Mouse (Mus musculus): ENCODE results near the gene Taf3. TPM values are rescaled to one million over a fixed set of nuclear protein-coding genes. Genes with fewer than 3 reads are reported as not detected.

Gene Taf3
- total and polyA plus RNA-seq, 2 experiments from 2014 or later: 2.7 to 10.0 TPM

DNA sequence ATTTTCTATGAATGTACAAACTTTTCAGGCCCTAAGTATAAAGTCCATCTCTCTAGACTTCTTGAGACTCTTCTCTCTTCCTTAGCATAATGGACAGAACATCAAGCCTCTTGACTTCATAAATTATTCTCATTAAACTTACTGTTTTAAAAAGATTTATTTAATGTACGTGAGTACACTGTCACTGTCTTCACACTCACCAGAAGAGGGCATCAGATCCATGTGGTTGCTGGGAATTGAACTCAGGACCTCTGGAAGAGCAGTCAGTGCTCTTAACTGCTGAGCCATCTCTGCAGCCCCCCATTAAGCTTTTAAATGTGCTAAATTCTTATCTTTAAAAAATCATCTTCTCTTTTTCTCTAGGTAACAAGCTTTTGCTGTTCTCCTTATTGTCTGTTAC, 105.4 kb downstream of the Taf3 start:
- no peak overlapping the region for H3K27ac ChIP-seq
- no peaks in the 10 kb centered on the region for H3K4me1 ChIP-seq (ENCODE audit: insufficient read depth, low read length)
- ATAC-seq: no peak
- no peak overlapping the region for H3K4me2 ChIP-seq (ENCODE audit: low read depth, low read length)
- 84% methylated on average over 1 of the region's 1 CpGs for WGBS
- TF ChIP-seq CTCF (IDR thresholded peaks at IDR 0.05; ENCODE audit: low read depth): no peak
- no peak overlapping the region for H3K4me3 ChIP-seq (ENCODE audit: low read length)
- no peaks in the 10 kb centered on the region for H3K27me3 ChIP-seq (ENCODE audit: insufficient read depth, low read length)
- H3K9ac ChIP-seq (replicated peaks; ENCODE audit: low read length): no peak overlapping the region
- no peaks in the 10 kb centered on the region for H3K9me3 ChIP-seq (ENCODE audit: low read length)
- DNase-seq (ENCODE audit: low spot score): no peak
- no peaks in the 10 kb centered on the region for H3K36me3 ChIP-seq (ENCODE audit: insufficient read depth, low read length)

- DNase-seq (ENCODE audit: low spot score): no peak
- H3K9ac ChIP-seq (replicated peaks; ENCODE audit: low read length): no peak overlapping the region
- H3K27ac ChIP-seq: no peak overlapping the region
- H3K4me1 ChIP-seq (ENCODE audit: insufficient read depth, low read length): no peaks in the 10 kb centered on the region
- ATAC-seq: no peak
- H3K27me3 ChIP-seq (ENCODE audit: insufficient read depth, low read length): no peaks in the 10 kb centered on the region
- no peaks in the 10 kb centered on the region for H3K9me3 ChIP-seq (ENCODE audit: low read length)
- H3K4me2 ChIP-seq (ENCODE audit: low read depth, low read length): no peak overlapping the region
- 91% methylated on average over 4 of the region's 4 CpGs for WGBS
- H3K36me3 ChIP-seq (ENCODE audit: insufficient read depth, low read length): no peaks in the 10 kb centered on the region
- TF ChIP-seq CTCF (IDR thresholded peaks at IDR 0.05; ENCODE audit: low read depth): no peak
- H3K4me3 ChIP-seq (ENCODE audit: low read length): no peak overlapping the region
Observed at GRCm38 (mm10) chr2:9939250-9939649, 109.1 kb downstream of the Taf3 start.

- H3K9ac ChIP-seq (replicated peaks; ENCODE audit: low read length): no peak overlapping the region
- ATAC-seq: no peak
- no peak for DNase-seq (ENCODE audit: low spot score)
- no peaks in the 10 kb centered on the region for H3K4me1 ChIP-seq (ENCODE audit: insufficient read depth, low read length)
- 0% methylated on average over 1 of the region's 1 CpGs for WGBS
- no peak overlapping the region for H3K4me3 ChIP-seq (ENCODE audit: low read length)
- no peak overlapping the region for H3K4me2 ChIP-seq (ENCODE audit: low read depth, low read length)
- no peak overlapping the region for H3K27ac ChIP-seq
- no peaks in the 10 kb centered on the region for H3K36me3 ChIP-seq (ENCODE audit: insufficient read depth, low read length)
- no peak for TF ChIP-seq CTCF (IDR thresholded peaks at IDR 0.05; ENCODE audit: low read depth)
- H3K27me3 ChIP-seq (ENCODE audit: insufficient read depth, low read length): no peaks in the 10 kb centered on the region
- no peaks in the 10 kb centered on the region for H3K9me3 ChIP-seq (ENCODE audit: low read length)
Observed at GRCm38 (mm10) chr2:9935965-9936364, 112.4 kb downstream of the Taf3 start.

- Histone ChIP-seq H3K36me3 (ENCODE audit: insufficient read depth, low read length) (no peaks in the 10 kb centered on the region), H3K4me1 (ENCODE audit: insufficient read depth, low read length) (no peaks in the 10 kb centered on the region), H3K9ac (replicated peaks; ENCODE audit: low read length) (no peak overlapping the region), H3K4me3 (ENCODE audit: low read length) (no peak overlapping the region), H3K9me3 (ENCODE audit: low read length) (no peaks in the 10 kb centered on the region), H3K27ac (no peak overlapping the region), H3K27me3 (ENCODE audit: insufficient read depth, low read length) (no peaks in the 10 kb centered on the region), H3K4me2 (ENCODE audit: low read depth, low read length) (no peak overlapping the region)
- DNase-seq (ENCODE audit: low spot score) (no peak), ATAC-seq (no peak)
- TF ChIP-seq CTCF (IDR thresholded peaks at IDR 0.05; ENCODE audit: low read depth): no peak
- 70% methylated on average over 4 of the region's 4 CpGs for WGBS
Observed at GRCm38 (mm10) chr2:9926905-9927283, 121.5 kb downstream of the Taf3 start.

GRCm38 (mm10) chr2:9926194-9926904, 122.0 kb downstream of the Taf3 start:
- Histone ChIP-seq H3K27me3 (ENCODE audit: insufficient read depth, low read length) (no peaks in the 10 kb centered on the region), H3K27ac (no peak overlapping the region), H3K9me3 (ENCODE audit: low read length) (no peaks in the 10 kb centered on the region), H3K9ac (replicated peaks; ENCODE audit: low read length) (no peak overlapping the region), H3K36me3 (ENCODE audit: insufficient read depth, low read length) (no peaks in the 10 kb centered on the region), H3K4me2 (ENCODE audit: low read depth, low read length) (no peak overlapping the region), H3K4me3 (ENCODE audit: low read length) (no peak overlapping the region), H3K4me1 (ENCODE audit: insufficient read depth, low read length) (no peaks in the 10 kb centered on the region)
- TF ChIP-seq CTCF (IDR thresholded peaks at IDR 0.05; ENCODE audit: low read depth): no peak
- ATAC-seq (no peak), DNase-seq (ENCODE audit: low spot score) (peak; percentile 10)
- WGBS: 47% methylated on average over 7 of the region's 7 CpGs

GRCm38 (mm10) chr2:9918691-9919471, 129.5 kb downstream of the Taf3 start:
- Histone ChIP-seq H3K4me1 (ENCODE audit: insufficient read depth, low read length) (no peaks in the 10 kb centered on the region), H3K9me3 (ENCODE audit: low read length) (no peaks in the 10 kb centered on the region), H3K4me3 (ENCODE audit: low read length) (no peak overlapping the region), H3K27me3 (ENCODE audit: insufficient read depth, low read length) (no peaks in the 10 kb centered on the region), H3K4me2 (ENCODE audit: low read depth, low read length) (no peak overlapping the region), H3K27ac (no peak overlapping the region), H3K36me3 (ENCODE audit: insufficient read depth, low read length) (peaks cover 9% of the 10 kb centered on the region; the same call in 1 of the 2 replicates), H3K9ac (replicated peaks; ENCODE audit: low read length) (no peak overlapping the region)
- no peak for TF ChIP-seq CTCF (IDR thresholded peaks at IDR 0.05; ENCODE audit: low read depth)
- no peak for ATAC-seq
- DNase-seq (ENCODE audit: low spot score): no peak
- WGBS: 90% methylated on average over 17 of the region's 17 CpGs

- H3K27me3 ChIP-seq (ENCODE audit: insufficient read depth, low read length): no peaks in the 10 kb centered on the region
- H3K36me3 ChIP-seq (ENCODE audit: insufficient read depth, low read length): peaks cover 9% of the 10 kb centered on the region; the same call in 1 of the 2 replicates
- TF ChIP-seq CTCF (IDR thresholded peaks at IDR 0.05; ENCODE audit: low read depth): no peak
- ATAC-seq (no peak), DNase-seq (ENCODE audit: low spot score) (no peak)
- no peak overlapping the region for H3K27ac ChIP-seq
- H3K4me3 ChIP-seq (ENCODE audit: low read length): no peak overlapping the region
- no peaks in the 10 kb centered on the region for H3K4me1 ChIP-seq (ENCODE audit: insufficient read depth, low read length)
- no peak overlapping the region for H3K9ac ChIP-seq (replicated peaks; ENCODE audit: low read length)
- no peaks in the 10 kb centered on the region for H3K9me3 ChIP-seq (ENCODE audit: low read length)
- no peak overlapping the region for H3K4me2 ChIP-seq (ENCODE audit: low read depth, low read length)
- 91% methylated on average over 9 of the region's 9 CpGs for WGBS
Observed at GRCm38 (mm10) chr2:9917602-9918001, 130.8 kb downstream of the Taf3 start.

Data from hindbrain, postnatal 0 days (tissue).